Mouse (Mus musculus) hindbrain, embryonic 11.5 days (tissue): ENCODE results near the gene Gcm1. TPM values are rescaled to one million over a fixed set of nuclear protein-coding genes. Genes with fewer than 3 reads are reported as not detected.

Experiments
- ATAC-seq: fragments of 200-750 bp; cut with Nextera tagmentation; 2 replicates; pipeline ENCODE4 v1.8.0; 2017; ENCODE audit warnings: mild to moderate bottlenecking, moderate TSS enrichment, moderate library complexity; ENCODE audit not compliant: low FRiP score
- DNase-seq: peaks from one replicate; pipeline ENCODE4 v3.0.0-alpha.2; 2015; ENCODE audit warnings: low spot score
- H3K27ac ChIP-seq: fragments of 300-500 bp; sonication (generic); 2 replicates; pipeline ENCODE4 v1.5.1; 2014; ENCODE audit warnings: mild to moderate bottlenecking, low read depth, low read length
- H3K27me3 ChIP-seq: fragments of 300-500 bp; sonication (generic); 2 replicates; pipeline ENCODE4 v1.6.1; 2014; ENCODE audit warnings: mild to moderate bottlenecking, low read length, moderate library complexity, mixed read lengths; ENCODE audit not compliant: control insufficient read depth, insufficient read depth
- H3K36me3 ChIP-seq: fragments of 300-500 bp; sonication (generic); 2 replicates; pipeline ENCODE4 v1.6.1; 2014; ENCODE audit warnings: mild to moderate bottlenecking, low read length, moderate library complexity, mixed read lengths; ENCODE audit not compliant: control insufficient read depth, insufficient read depth
- H3K4me1 ChIP-seq: fragments of 300-500 bp; sonication (generic); replicated peaks from 2 replicates; pipeline ENCODE4 v1.6.1; 2014; ENCODE audit warnings: low read length, mixed read lengths; ENCODE audit not compliant: control insufficient read depth, insufficient read depth
- H3K4me2 ChIP-seq: fragments of 300-500 bp; sonication (generic); replicated peaks from 2 replicates; pipeline ENCODE4 v1.6.1; 2014; ENCODE audit warnings: mild to moderate bottlenecking, low read depth, low read length
- H3K4me3 ChIP-seq: fragments of 300-500 bp; sonication (generic); 2 replicates; pipeline ENCODE4 v1.5.1; 2014; ENCODE audit warnings: low read depth, low read length
- H3K9ac ChIP-seq: fragments of 300-500 bp; sonication (generic); 2 replicates; pipeline ENCODE4 v1.6.1; 2014; ENCODE audit warnings: low read depth, low read length
- H3K9me3 ChIP-seq: fragments of 300-500 bp; sonication (generic); 2 replicates; pipeline ENCODE4 v1.6.1; 2016; ENCODE audit warnings: low read length; ENCODE audit not compliant: control insufficient read depth
- WGBS: fragments of 180-500 bp; shearing (Covaris S2); extraction: QIAGEN DNeasy Blood & Tissue Kit; methylation state at CpG from one replicate; pipeline ENCODE4 v1.1.7; 2014; 5-methylcytosine and 5-hydroxymethylcytosine counted together
- polyA plus RNA-seq: library from polyadenylated mRNA; unstranded; fragments of >200 nt; fragmentation: Nextera tagmentation; extraction: Ambion mirVana; gene quantifications from 2 replicates; pipeline ENCODE4 v1.2.1, GENCODE M21; 2014

Gene Gcm1
- polyA plus RNA-seq, 1 experiment from 2014 or later, result not detected

GRCm38 (mm10) chr9:78100956-78101355 lies 49.2 kb downstream of the Gcm1 start:
- no peak overlapping the region for H3K4me2 ChIP-seq
- DNase-seq, result no peak
- no peak overlapping the region for H3K9ac ChIP-seq
- H3K4me1 ChIP-seq, result no peaks in the 10 kb centered on the region
- WGBS, result 87% methylated on average over 5 of the region's 5 CpGs
- no peak for ATAC-seq
- H3K27ac ChIP-seq, result no peak overlapping the region
- no peaks in the 10 kb centered on the region for H3K9me3 ChIP-seq
- H3K36me3 ChIP-seq, result no peaks in the 10 kb centered on the region
- no peaks in the 10 kb centered on the region for H3K27me3 ChIP-seq
- no peak overlapping the region for H3K4me3 ChIP-seq

- Histone ChIP-seq H3K36me3 (no peaks in the 10 kb centered on the region), H3K4me1 (no peaks in the 10 kb centered on the region), H3K4me2 (no peak overlapping the region), H3K4me3 (no peak overlapping the region), H3K9ac (no peak overlapping the region), H3K27ac (no peak overlapping the region), H3K27me3 (no peaks in the 10 kb centered on the region), H3K9me3 (no peaks in the 10 kb centered on the region)
- ATAC-seq (no peak), DNase-seq (no peak)
- 79% methylated on average over 4 of the region's 4 CpGs for WGBS
Measured at GRCm38 (mm10) chr9:78101431-78101830, 49.7 kb downstream of the Gcm1 start.

DNA sequence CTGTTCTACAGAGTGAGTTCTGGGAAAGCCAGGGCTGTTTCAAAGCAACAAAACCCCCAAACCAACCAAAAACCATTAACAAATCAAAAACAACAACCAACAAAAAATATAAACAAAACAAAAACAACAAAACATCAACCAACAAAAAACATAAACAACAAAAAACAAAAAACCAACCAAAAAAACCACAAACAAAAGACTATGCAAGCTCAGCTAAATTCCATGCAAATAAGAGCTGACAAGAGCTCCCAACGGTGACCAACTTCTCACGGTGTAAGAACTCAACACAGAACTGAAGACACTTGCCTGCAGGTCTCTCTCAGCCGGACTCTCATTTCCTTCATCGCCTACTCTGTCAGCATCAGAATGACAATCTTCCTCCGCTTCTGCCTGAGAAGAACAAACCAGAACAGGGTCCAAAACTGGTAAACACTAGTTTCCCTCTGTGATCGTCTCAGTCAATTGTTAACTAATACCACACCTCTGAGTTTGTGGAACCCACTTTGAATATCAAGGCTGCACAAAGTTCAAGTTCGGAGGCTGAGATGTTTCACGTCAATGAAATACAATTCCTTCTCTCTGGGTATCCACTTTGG lies 52.3 kb downstream of the Gcm1 start:
- no peak overlapping the region for H3K4me3 ChIP-seq
- H3K27me3 ChIP-seq, result no peaks in the 10 kb centered on the region
- H3K4me2 ChIP-seq, result no peak overlapping the region
- DNase-seq (no peak), ATAC-seq (no peak)
- no peaks in the 10 kb centered on the region for H3K9me3 ChIP-seq
- H3K4me1 ChIP-seq, result no peaks in the 10 kb centered on the region
- H3K36me3 ChIP-seq, result no peaks in the 10 kb centered on the region
- H3K9ac ChIP-seq, result no peak overlapping the region
- WGBS, result 89% methylated on average over 8 of the region's 8 CpGs
- H3K27ac ChIP-seq, result no peak overlapping the region

DNA sequence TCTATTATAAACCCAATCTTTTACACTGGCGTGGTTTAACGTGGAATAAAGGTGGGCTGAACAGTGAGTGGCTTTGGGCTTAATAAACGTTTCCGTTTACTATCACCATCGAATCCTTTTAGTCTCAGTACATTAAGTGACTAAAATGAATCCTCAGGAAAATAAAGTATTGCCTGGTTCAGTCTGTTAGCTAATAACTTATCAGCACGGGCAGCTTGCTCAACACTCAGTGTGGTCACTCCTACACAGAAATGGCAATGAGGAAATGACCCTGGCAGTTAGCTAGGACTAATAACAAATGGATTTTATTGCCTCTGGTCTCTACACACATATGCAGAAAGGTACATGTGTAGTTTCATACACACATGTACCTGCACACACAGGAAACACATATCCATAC lies 53.2 kb downstream of the Gcm1 start:
- ATAC-seq (no peak), DNase-seq (no peak)
- no peaks in the 10 kb centered on the region for H3K36me3 ChIP-seq
- no peaks in the 10 kb centered on the region for H3K4me1 ChIP-seq
- H3K27ac ChIP-seq, result no peak overlapping the region
- no peaks in the 10 kb centered on the region for H3K27me3 ChIP-seq
- no peak overlapping the region for H3K4me3 ChIP-seq
- H3K9me3 ChIP-seq, result no peaks in the 10 kb centered on the region
- 93% methylated on average over 6 of the region's 6 CpGs for WGBS
- H3K4me2 ChIP-seq, result no peak overlapping the region
- no peak overlapping the region for H3K9ac ChIP-seq

DNA sequence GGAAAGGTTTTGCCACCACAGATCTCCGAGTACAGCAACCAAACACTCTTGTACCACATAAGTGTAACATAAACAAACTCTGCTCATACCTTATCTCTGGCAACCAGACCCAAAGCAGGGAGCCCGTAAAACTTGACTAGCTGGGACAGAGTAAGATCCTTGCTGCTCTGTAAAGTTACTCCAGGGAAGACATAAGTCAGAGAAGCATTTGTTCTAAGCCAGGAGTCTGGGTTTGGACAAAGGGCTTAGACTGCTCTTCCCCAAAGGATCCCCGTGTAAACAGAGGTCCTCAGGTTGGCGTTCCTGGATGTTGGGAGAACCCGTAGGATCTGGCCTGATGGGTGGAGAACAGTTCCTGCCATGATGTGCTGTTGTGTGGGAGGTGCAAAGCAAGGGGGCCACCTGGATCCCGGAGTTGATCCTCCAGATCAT lies 53.8 kb downstream of the Gcm1 start:
- Histone ChIP-seq H3K36me3 (no peaks in the 10 kb centered on the region), H3K27me3 (no peaks in the 10 kb centered on the region), H3K9me3 (no peaks in the 10 kb centered on the region), H3K4me1 (no peaks in the 10 kb centered on the region), H3K4me2 (no peak overlapping the region), H3K9ac (no peak overlapping the region), H3K27ac (no peak overlapping the region), H3K4me3 (no peak overlapping the region)
- 87% methylated on average over 6 of the region's 6 CpGs for WGBS
- no peak for DNase-seq
- ATAC-seq, result no peak

GRCm38 (mm10) chr9:78106821-78107220 lies 55.1 kb downstream of the Gcm1 start:
- Histone ChIP-seq H3K4me2 (no peak overlapping the region), H3K36me3 (no peaks in the 10 kb centered on the region), H3K4me3 (no peak overlapping the region), H3K9ac (no peak overlapping the region), H3K4me1 (no peaks in the 10 kb centered on the region), H3K27ac (no peak overlapping the region), H3K27me3 (no peaks in the 10 kb centered on the region), H3K9me3 (no peaks in the 10 kb centered on the region)
- WGBS, result 71% methylated on average over 4 of the region's 4 CpGs
- DNase-seq, result no peak
- ATAC-seq, result no peak

GRCm38 (mm10) chr9:78107582-78107911 lies 55.8 kb downstream of the Gcm1 start:
- no peak overlapping the region for H3K27ac ChIP-seq
- no peaks in the 10 kb centered on the region for H3K4me1 ChIP-seq
- no peak for DNase-seq
- H3K4me3 ChIP-seq, result peak overlapping the region; percentile 75
- no peaks in the 10 kb centered on the region for H3K36me3 ChIP-seq
- peak overlapping the region; percentile 85 for H3K9ac ChIP-seq
- no peaks in the 10 kb centered on the region for H3K9me3 ChIP-seq
- peak overlapping the region; percentile 80 for H3K4me2 ChIP-seq
- H3K27me3 ChIP-seq, result no peaks in the 10 kb centered on the region
- 34% methylated on average over 6 of the region's 6 CpGs for WGBS
- ATAC-seq, result no peak; the same call in 1 of the 2 replicates

DNA sequence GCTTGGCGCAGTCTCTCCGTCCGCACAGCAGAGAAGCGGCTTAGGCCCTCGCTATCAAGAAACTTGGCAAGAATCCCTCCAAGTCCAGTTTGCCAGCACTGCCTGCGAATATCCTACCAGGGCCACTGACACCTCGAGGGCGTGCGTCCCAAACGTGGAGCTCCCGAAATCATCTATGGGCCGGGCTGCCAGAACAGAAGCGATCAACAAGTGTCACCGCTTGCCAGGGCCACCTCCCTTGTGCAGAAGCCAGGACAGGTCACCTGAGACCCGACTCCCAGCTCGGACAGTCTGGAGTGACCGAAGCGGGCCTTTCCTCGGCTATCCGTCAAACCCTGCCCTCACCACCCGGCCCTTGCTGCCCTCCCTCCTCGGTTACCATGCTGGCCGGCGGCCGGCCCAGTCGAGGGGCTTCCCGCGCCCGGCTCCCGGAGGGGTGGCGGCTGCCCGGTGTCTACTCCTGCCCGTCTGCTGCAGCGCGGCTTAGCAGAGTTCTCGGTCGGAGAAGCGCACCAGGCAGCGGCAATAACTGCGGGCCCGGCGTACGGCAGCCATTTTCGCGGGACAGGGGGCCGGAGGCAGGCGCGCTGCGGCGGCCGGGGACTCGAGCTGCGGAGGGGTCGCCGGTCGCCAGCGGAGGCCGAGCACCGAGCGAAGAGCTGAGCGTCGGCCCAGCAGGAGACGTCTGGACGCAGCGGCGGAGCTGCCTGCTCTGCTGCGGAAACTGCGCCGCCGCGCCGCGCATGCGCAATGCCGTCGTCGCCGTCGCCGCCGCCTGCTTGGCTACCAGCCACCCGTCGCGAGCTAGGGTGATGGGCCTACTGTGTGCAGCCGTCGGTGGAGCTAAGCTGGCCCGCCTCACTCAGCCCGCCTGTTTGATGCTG lies 56.4 kb downstream of the Gcm1 start:
- ATAC-seq, result peak; percentile 86
- Histone ChIP-seq H3K27ac (peak overlapping the region; percentile 79), H3K4me2 (peak overlapping the region; percentile 80), H3K4me1 (no peaks in the 10 kb centered on the region), H3K4me3 (peak overlapping the region; percentile 75), H3K36me3 (no peaks in the 10 kb centered on the region), H3K27me3 (no peaks in the 10 kb centered on the region), H3K9me3 (no peaks in the 10 kb centered on the region), H3K9ac (peak overlapping the region; percentile 85)
- under 1% methylated on average over 76 of the region's 88 CpGs for WGBS
- peak; percentile 88 for DNase-seq

GRCm38 (mm10) chr9:78108796-78109239 lies 57.1 kb downstream of the Gcm1 start, which contains the start of the genes Fbxo9 and Ick:
Gene Fbxo9, minus strand, starts transcription at chr9:78109065.
Gene Ick, plus strand, starts transcription at chr9:78109192.
- 0% methylated on average over 20 of the region's 20 CpGs for WGBS
- Histone ChIP-seq H3K4me2 (peak within 1 kb of the TSS; percentile 80), H3K36me3 (no peaks in the 10 kb centered on the region), H3K9me3 (no peaks in the 10 kb centered on the region), H3K4me3 (peak within 1 kb of the TSS; percentile 75), H3K27ac (peak within 1 kb of the TSS; percentile 79), H3K9ac (peak within 1 kb of the TSS; percentile 85), H3K27me3 (no peaks in the 10 kb centered on the region), H3K4me1 (no peaks in the 10 kb centered on the region)
- peak; percentile 94 for DNase-seq
- peak; percentile 93 for ATAC-seq
